Mouse (Mus musculus): ENCODE data around the gene Hsd17b1. TPM values are rescaled to one million over a fixed set of nuclear protein-coding genes. Genes with fewer than 3 reads are reported as not detected.
A peak's percentile ranks its signal among the peaks of the same experiment; 100 is the strongest.

Gene Hsd17b1
- total RNA-seq, 2 experiments from 2014 or later = 0.71 to 0.92 TPM

DNA sequence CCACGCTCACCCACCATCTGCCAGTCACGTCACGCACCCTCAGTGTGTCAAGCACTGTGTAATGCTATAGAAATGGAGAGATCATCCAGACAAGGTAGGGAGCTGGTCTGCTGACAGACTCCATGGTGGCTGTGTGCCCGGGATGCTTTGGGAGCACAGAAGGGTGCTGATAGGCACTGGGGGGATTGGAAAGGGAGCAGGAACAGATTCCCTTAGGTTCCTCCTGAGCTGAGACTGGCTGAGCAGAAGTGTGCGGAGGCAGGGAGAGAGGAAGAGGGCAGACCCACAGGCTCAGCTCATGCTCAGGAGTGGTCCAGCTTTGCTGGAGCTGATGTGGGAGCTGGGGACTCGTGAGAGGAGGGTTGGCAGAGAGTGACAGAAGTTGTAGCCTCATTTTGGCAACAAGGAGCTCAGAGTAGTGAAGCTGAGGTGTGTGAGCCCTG, 27.1 kb upstream of the Hsd17b1 start:
- Histone ChIP-seq H3K27ac (peak overlapping the region; percentile 84), H3K4me3 (no peak overlapping the region)
- TF ChIP-seq CTCF (conservative IDR thresholded peaks at IDR 0.05) = no peak
- DNase-seq (ENCODE audit: low spot score in 2 of 2) = peak in 1 of 2 experiments; percentile 60

DNA sequence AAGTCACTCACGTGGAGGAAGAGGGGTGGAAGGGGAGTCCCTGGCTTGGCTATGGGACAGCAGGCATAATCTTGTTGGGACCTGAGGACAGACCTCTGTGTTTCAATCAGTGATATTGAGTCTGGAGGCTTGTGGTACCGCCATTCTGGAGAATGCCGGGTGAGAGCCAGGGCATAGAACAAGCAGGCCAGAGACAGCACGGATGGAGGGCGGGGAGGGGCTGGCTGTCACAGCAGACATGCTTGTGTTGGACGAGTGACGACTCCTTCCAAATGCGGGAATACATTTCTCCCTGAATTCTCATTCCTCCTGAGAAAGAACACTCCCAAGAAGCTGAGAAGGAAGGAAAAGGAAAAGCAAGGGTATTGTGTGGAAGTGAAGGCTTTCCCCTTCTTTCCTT, 26.6 kb upstream of the Hsd17b1 start:
- TF ChIP-seq CTCF (conservative IDR thresholded peaks at IDR 0.05) = no peak
- no peak for DNase-seq (ENCODE audit: low spot score in 2 of 2)
- peak overlapping the region; percentile 84 for H3K27ac ChIP-seq
- H3K4me3 ChIP-seq = no peak overlapping the region

DNA sequence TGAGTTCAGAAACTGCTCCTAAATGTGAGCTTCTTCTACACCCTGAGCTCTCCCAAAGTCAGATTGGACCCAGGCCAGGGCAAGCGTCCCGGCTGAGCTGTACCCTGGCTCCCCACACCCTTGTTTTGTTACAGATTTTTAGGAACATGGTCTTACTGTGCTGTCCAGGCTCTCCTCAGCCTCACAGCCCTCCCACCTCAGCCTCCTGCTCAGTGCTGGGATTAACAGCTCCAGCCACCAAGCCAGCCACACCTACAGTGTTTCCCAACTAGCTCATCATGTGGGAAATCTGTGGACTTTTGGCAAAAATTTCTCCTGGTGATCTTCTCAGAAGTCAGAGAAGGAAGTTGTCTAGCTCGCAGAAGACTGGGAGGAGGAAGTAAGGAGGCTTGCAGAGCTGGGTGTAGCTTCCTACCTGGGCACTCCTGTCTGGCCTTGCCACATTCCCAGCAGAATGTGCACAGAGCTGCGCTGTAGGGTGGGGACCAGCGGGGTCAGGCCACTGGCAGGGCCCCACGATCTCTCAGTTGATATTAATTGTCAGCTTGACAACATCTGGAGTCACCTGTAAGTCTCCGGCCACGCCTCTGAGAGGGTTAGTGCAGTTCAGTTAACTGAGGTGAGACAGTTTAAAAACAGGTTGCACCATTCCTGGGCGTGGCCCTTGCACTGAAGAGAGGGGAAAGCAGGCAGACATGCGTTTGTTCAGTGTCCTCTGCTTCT, 25.3 kb upstream of the Hsd17b1 start:
- TF ChIP-seq CTCF (conservative IDR thresholded peaks at IDR 0.05) = no peak
- no peak overlapping the region for H3K4me3 ChIP-seq
- no peak for DNase-seq (ENCODE audit: low spot score in 2 of 2)
- H3K27ac ChIP-seq = peak overlapping the region; percentile 84

DNA sequence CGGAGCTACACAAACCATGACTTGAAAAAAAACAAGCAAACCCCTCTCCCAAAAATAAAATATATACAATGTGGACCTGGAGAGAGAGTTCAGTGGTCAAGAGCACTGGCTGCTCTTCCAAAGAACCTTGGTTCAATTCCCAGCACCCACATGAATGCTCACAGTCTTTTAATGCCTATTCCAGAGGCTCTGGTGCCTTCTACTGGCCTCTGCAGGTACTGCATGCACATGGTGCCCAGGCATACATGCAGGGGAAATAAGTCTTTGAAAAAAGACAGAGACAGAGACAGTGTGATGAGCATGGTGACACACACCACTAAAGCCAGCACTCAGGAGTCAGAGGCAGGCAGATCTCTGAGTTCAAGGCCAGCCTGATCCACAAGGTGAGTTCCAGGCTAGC, 24.2 kb upstream of the Hsd17b1 start:
- peak; percentile 71 for TF ChIP-seq CTCF (conservative IDR thresholded peaks at IDR 0.05)
- DNase-seq (ENCODE audit: low spot score in 2 of 2) = no peak
- Histone ChIP-seq H3K27ac (peak overlapping the region; percentile 88; the same call in 1 of the 2 replicates), H3K4me3 (no peak overlapping the region)

DNA sequence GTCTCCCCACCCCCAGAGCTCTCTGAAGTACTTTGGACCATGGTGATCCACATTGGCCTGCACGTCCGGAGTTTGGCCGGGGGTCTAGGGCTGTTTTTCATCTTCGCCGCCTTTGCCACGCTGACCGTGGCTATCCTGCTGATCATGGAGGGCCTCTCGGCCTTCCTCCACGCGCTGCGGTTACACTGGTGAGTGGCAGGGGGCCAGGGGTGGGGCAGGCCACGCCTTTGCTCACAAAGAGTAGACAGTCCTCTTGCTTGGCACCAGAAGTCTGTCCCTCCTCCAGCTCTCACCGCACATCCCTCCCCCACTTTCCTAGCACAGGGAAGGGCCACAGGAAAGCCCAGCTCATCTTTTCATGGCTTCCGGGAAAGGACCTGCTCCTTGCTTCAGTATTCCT, 22.8 kb upstream of the Hsd17b1 start:
- peak overlapping the region; percentile 88; the same call in 1 of the 2 replicates for H3K27ac ChIP-seq
- TF ChIP-seq CTCF (conservative IDR thresholded peaks at IDR 0.05) = no peak
- DNase-seq (ENCODE audit: low spot score in 2 of 2) = no peak

DNA sequence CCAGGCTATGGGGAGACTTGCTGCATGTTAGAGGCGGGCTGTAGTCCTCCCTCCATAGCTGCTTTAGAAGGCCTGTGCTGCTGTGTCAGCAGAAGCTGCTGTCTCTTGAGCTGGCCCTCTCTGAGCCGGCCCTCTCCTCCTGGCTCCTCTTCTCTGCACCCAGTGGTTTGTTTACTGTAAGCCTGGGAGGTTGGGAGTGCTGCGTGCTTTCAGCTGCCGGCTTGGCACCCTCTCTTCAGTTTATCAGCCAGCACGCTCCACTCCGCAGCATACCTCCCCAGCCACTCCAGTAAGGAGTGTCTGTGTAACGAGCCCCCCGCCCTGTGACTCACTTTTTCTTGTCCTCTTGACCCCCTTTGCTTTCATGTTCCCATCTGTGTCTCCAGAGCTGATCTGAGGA, 21.3 kb upstream of the Hsd17b1 start:
- H3K27ac ChIP-seq = peak overlapping the region; percentile 88
- no peak overlapping the region for H3K4me3 ChIP-seq
- no peak for TF ChIP-seq CTCF (conservative IDR thresholded peaks at IDR 0.05)
- no peak for DNase-seq (ENCODE audit: low spot score in 2 of 2)

More for the DNA sequence above, 22.8 kb upstream of the Hsd17b1 start:
- no peak overlapping the region for H3K4me3 ChIP-seq

DNA sequence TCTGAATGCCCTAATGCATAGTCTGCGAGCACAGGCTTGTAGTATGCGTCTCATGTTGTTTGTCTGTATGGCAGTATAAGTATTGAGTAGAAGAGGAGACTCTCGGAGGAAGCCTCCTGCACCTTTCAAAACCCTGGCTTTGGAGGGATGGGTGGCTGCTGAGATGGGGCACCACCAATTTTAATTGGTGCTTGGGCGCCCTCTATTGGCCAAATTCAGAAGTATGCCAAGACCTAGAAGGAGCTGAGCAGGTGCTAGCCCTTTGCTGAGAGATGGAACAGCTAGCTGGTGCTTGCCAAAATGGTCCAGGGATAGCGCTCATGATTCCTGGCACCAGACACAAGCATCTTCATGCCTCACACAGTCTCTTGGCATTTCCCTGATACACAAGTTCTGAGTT, 20.4 kb upstream of the Hsd17b1 start:
- DNase-seq (ENCODE audit: low spot score in 2 of 2) = peak; percentile 79 to 89
- TF ChIP-seq CTCF (conservative IDR thresholded peaks at IDR 0.05) = peak; percentile 92
- peak overlapping the region; percentile 88 for H3K27ac ChIP-seq
- no peak overlapping the region for H3K4me3 ChIP-seq

DNA sequence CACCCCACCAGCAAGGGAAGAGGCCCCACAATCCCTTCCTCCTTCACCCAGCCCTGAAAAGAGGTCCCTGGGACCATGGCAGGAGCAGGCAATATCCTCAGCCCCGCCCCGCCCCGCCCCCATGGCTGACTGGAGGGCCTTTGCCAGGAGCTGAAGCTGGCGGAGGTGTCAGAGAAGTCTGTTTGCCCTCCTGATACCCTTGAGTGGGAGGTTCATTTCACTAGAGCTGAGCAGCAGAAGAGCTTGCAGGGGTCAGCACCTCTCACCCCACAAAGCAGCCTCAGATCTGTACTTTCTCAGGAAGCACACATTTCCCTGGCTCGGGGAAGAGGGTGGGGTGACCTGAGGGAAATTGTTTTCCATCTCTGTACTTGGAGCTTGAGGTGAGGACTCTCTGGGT, 19.5 kb upstream of the Hsd17b1 start:
- no peak overlapping the region for H3K4me3 ChIP-seq
- H3K27ac ChIP-seq = peak overlapping the region; percentile 88
- DNase-seq (ENCODE audit: low spot score in 2 of 2) = no peak
- no peak for TF ChIP-seq CTCF (conservative IDR thresholded peaks at IDR 0.05)

DNA sequence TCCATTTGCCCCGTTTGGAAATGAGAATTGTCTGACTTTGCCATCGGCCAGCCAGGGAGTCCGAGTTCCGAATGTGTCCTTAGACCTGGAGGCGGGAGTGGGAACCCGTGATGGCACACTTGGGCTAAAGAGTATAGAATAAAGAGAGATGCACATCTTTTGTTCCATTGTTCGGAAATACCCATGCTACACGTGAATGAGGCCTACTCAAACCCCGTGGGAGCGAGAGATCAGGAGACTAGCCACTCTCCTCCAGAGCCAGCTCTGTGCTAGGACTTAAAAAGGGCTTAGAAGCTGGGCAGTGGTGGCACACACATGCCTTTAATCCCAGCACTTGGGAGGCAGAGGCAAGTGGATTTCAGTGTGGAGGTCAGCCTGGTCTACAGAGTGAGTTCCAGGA, 18.7 kb upstream of the Hsd17b1 start:
- no peak overlapping the region for H3K4me3 ChIP-seq
- DNase-seq (ENCODE audit: low spot score in 2 of 2) = no peak
- H3K27ac ChIP-seq = peak overlapping the region; percentile 94
- no peak for TF ChIP-seq CTCF (conservative IDR thresholded peaks at IDR 0.05)

DNA sequence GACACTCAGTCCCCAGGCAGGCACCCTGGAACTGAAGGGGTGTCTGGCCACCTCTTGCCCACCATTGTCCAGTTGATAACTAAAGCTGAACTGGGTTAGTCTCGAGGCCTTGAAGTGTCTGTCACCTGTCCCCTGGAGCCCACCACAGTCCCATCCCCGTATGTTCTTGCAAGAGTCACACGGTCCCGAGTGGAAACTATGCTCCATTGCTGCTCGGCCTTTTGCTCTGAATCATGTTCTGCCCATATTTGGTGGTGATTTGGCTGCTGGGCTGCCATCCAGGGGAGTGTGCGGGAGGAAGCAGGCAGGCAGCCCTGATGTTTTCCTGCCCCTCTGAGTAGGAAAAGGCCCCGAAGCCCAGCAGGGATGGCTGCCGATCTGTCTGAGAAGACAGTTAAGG, 18.1 kb upstream of the Hsd17b1 start:
- H3K27ac ChIP-seq = peak overlapping the region; percentile 94
- TF ChIP-seq CTCF (conservative IDR thresholded peaks at IDR 0.05) = no peak
- no peak overlapping the region for H3K4me3 ChIP-seq
- DNase-seq (ENCODE audit: low spot score in 2 of 2) = peak; percentile 65 to 71

DNA sequence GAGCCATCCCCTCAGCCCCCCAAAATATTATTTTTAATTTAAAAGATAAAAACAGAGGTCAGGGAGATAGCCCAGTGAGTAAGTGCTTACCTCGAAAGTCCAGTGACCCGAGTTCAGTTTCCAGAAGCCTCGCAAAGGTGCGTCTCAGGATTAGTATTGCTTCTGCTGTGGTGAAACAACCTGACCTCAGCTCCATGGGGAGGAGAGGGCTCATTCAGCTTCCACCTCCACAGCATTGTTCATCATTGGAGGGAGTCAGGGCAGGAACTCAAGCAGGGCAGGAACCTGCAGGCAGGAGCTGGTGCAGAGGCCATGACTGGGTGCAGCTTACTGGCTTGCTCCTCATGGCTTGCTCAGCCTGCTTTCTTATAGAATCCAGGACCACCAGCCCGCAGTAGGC, 17.2 kb upstream of the Hsd17b1 start:
- Histone ChIP-seq H3K4me3 (no peak overlapping the region), H3K27ac (peak overlapping the region; percentile 94)
- no peak; the same call in 1 of the 2 replicates for TF ChIP-seq CTCF (conservative IDR thresholded peaks at IDR 0.05)
- DNase-seq (ENCODE audit: low spot score in 2 of 2) = no peak

DNA sequence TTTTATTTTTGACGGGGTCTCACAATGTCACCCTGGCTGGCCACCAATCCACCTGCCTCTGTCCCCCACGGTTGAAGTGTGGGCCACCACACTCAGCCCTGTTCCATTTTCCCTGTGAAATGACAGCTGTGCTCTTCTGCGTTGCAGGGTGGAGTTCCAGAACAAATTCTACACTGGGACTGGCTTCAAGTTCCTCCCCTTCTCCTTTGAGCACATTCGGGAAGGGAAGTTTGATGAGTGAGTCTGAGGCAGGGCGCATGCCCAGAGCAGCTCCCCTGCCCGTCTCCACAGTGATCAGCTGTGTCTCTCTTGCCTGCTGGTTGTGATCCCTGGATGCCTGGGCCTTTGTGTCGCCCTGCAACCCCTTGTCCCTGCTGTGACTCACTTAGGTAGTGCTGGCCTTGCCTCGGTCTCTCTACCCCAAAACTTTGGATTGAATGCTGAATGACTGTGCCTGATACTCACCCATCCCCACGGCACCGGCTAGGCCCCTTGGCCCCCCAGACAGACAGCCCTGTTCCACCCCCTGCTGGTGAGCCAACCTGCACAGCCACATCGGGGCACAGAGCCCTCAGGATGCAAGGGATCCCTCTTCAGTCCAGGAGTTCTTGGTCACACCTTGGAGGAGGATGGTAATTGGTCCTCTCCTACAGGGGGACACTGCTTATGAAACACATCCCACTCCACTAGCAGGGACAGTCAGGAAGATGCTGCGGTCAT, 15.9 kb upstream of the Hsd17b1 start:
- peak; percentile 26 for TF ChIP-seq CTCF (conservative IDR thresholded peaks at IDR 0.05)
- DNase-seq (ENCODE audit: low spot score in 2 of 2) = peak; percentile 51 to 75
- no peak overlapping the region for H3K4me3 ChIP-seq
- peak overlapping the region; percentile 94 for H3K27ac ChIP-seq

DNA sequence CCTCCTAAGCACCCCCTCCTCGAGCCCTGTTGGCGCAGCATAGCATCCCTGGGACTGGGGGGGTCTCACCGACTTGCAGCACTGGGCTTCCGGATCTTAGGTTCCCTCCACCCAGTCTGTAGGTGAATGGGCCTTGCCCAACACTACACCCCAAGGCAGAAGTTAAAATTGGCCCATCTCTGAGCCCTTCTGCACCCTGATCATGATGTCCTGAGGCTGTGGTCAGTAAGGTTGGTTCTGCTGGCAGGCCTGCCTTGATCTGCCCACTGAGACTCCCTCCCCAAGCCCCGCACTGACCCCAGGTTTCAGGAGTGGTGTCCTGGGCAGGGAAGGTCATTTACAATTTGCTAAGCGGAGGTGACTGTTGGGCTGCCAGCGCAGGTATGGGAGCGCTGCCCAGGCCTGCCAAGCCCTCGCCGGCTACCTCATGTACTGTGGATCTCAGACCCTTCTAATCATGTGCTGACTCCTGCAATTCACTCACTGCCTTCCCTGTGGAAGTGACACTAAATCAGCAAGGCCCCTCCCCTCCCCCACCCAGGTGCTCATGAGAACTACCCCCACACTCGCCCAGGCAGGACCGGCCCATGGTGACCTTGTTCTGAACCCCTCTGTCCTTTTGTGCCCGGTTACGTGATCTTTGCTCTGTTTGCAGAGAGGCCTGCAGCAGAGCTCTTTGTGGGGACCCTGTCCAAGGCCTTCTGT, 15.1 kb upstream of the Hsd17b1 start:
- TF ChIP-seq CTCF (conservative IDR thresholded peaks at IDR 0.05) = no peak
- DNase-seq (ENCODE audit: low spot score in 2 of 2) = no peak
- Histone ChIP-seq H3K27ac (peak overlapping the region; percentile 94), H3K4me3 (no peak overlapping the region)

Measured in layer of hippocampus, adult 2 months (tissue).